Mouse (Mus musculus): ENCODE measurements around the gene Wee2.
A peak's percentile ranks its signal among the peaks of the same experiment; 100 is the strongest.

Gene Wee2

GRCm38 (mm10) chr6:40438936-40439335 is at the start of gene Wee2:
TSS of gene Wee2 (plus strand) at chr6:40439088.
- DNase-seq (ENCODE audit: low spot score) = no peak

DNA sequence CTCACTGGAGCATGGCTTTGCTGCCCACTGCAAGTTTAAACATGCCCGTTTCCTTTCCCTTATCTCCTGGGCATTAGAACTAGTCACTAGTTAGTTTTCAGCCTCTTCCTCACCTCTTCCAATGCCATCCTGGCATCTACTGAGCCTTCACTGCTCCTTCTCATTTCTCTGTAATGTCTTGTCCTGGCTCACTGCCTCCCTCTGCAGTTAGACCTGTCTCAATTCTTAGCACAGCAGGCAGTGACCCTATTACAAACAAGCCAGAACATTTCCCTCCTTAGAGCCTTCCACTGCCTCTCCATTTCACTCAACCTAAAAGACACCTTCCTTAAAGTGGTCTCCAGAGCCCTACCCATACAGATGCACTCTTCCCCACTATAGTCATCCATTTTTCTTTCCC is 47.9 kb upstream of the Wee2 start:
- DNase-seq (ENCODE audit: low spot score) = no peak

DNA sequence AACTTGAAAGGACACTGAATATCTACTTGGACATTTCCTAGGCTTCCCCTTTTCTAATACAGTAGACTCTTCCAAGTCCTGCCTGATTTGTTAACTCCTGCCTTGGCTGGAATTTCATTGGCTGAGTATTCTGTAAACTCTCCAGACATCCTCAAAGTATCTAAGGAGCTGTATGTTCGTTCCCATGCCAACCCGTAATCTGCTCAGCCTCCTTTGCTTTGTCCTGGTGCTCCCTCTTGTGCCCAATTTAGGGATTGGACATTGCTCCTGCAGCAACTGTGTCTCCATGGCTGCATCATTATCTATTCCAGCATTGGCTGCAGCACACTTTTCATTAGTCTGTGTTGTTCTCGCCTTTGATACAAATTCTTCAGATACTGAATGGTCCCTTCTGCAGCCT is 45.7 kb upstream of the Wee2 start:
- DNase-seq (ENCODE audit: low spot score) = peak; percentile 22

- DNase-seq (ENCODE audit: low spot score) = no peak
These were observed 36.9 kb upstream of the Wee2 start for GRCm38 (mm10) chr6:40402031-40402430.

DNA sequence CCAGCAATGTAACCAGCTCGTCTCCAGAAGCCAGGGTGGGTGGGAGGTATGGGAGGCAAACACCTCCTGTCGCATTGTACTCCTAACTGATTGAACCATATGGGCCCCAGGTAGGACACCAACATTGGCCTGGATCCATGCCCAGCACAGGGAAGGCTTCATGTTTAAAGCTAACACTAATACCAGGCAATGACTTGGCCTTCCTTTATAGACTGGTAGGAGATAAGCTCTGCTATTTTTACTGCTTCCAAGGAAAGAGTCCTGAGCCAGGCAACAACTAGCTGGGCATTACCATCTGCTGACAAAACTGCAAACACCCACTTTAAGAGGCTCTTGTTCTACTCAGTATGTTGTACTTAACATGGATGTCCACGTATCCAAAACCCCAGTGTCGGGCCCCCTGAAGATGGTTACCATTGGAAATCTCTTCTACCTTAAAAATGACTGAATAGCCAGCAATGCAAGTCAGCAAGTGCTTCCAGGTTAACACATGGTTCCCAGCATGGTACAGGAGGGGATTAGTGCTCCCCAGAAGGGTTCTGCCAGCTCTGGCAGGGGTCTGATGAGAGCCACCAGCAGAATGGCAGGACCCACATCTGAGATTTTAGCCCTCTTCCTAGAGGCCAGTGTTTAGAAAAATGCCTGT is 35.1 kb upstream of the Wee2 start:
- DNase-seq (ENCODE audit: low spot score) = no peak

- DNase-seq (ENCODE audit: low spot score) = no peak
These were observed 27.8 kb upstream of the Wee2 start for GRCm38 (mm10) chr6:40411085-40411484.

DNA sequence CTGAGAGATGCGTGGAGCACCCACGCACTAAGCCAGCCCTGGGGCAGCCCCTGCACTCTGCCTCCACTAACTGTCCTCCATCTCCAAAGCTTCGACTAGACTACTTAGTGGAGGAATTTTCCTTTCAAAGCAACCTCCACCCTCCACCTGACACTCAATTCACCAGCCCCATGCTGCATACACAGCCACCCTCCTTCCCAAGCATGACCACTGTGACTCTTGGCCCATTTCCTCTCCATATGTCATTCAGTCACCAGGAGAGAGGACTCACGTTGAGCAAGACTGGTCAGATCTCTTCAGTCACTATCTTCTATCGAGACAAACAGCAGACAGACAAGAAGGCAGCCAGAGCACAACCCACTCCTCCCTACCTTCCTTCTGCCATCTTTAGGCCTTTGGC is 25.8 kb upstream of the Wee2 start:
- DNase-seq (ENCODE audit: low spot score) = no peak

GRCm38 (mm10) chr6:40413565-40413964 is 25.3 kb upstream of the Wee2 start:
- no peak for DNase-seq (ENCODE audit: low spot score)

DNA sequence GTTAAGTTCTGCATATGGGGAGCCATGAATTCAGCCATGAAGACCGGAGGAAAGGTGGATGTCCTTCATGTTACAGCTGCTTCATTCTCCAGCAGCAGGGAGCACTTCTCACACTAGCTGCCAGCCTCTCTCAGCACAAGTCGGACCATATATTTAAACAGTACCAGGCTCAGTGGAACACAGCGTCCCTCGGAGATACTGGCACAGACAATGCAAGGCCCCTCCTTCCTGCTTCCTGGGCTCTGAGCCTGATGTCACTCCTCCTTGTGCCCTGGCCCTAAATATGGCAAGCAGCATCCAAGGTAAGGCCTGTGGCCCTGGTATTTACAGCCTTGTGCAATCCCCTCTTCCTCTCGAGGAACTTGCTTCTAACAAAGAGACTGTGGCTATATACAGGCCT is 23.1 kb upstream of the Wee2 start:
- no peak for DNase-seq (ENCODE audit: low spot score)

DNA sequence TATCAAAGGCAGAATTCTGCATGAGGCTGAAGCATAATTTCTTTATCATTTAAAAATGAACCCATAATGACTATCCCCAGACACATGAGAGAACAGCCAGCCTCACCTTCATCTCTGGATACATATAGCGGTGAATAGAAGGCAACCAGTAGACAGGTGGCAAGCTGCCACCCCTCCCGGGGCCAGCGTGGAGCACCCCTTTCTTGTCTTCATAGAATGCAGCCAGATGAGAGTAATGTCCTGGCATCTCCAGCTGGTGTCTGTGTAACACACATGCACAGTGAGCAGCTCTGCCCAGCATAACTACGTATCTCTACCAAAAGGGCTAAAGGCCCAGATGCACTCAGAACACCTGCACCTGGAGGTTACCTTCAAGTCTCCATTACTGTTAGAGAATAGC is 20.5 kb upstream of the Wee2 start:
- no peak for DNase-seq (ENCODE audit: low spot score)

DNA sequence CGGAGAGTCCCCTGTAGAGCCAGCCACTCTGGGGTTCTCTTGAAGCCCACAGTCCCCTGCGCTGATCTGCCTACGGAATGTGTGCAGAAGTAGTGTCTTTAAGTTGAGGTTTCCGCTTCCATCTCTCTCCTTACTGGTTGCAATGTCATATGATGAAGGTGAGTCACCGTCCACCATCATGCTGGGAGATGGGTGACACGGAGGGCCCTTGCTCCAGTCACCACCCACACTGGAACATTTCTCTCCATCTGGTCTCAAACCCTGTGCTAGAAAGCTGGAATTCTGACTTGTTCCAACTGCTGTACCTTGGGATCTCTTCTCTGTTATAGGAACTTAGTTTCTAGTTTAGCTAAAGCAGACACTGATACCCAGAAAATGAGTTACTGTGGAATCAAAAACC is 17.8 kb upstream of the Wee2 start:
- DNase-seq (ENCODE audit: low spot score) = no peak

DNA sequence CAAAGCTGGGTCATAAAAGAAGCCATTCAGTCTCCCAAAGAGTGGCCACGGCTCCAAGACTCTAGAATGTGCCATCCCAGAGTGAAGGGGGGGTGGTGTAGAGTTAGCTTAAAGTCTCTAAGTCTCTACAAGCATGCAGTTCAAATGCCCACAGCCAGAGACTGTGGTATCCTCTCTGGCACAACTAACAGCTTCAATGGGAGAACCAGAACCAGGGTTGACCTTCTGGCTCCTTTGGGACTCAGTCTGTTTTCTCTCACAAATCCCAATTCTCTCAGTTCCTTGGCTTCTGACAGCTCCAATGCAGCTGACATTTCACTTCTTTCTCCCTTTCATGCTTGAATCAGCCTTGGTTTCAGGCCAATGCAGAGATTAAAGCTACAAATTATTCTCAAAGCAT is 15.9 kb upstream of the Wee2 start:
- no peak for DNase-seq (ENCODE audit: low spot score)

GRCm38 (mm10) chr6:40423774-40424173 is 15.1 kb upstream of the Wee2 start:
- no peak for DNase-seq (ENCODE audit: low spot score)

- no peak for DNase-seq (ENCODE audit: low spot score)
These were observed 11.4 kb upstream of the Wee2 start for GRCm38 (mm10) chr6:40427441-40427840.

DNA sequence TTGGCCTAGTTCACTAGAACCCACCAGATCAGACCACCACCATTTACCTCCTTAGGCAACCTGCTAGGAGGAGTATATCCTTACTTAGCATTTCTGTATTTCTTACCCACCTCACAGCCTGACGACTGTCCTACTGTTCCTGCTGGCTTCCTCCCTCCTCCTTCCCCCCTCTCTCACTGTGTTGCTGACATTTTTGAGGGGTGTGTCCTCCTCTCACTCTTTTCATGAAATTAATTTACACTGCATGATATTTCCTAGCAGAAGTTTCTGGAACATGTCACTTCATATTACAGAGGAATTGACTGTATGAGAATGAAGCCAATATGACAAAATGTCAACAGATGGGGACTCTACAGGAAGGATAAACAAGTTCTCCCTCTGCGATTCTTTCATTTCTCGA is 10.2 kb upstream of the Wee2 start:
- DNase-seq (ENCODE audit: low spot score) = no peak

DNA sequence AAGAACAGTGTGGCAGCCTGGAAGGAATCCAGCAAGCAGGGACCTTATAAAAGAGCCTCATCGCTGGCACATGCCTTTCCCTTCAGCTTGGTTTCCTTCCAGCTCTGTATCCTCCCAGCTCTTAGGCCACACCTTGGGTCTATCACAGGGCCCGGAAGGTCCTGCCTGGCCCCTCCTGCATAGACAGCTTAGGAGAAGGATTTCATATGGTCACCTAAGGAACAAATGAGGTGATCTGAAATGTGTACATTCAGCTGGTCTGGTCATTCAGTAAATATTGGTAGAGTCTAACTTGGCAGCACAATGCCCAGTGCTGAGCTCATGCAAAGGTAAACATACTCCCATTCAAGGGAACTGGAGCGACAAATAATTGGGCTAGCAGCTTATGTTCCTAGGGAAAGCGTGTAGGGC is 9.4 kb upstream of the Wee2 start:
- no peak for DNase-seq (ENCODE audit: low spot score)

GRCm38 (mm10) chr6:40430251-40430650 is 8.6 kb upstream of the Wee2 start:
- no peak for DNase-seq (ENCODE audit: low spot score)

- no peak for DNase-seq (ENCODE audit: low spot score)
These were observed 8.0 kb upstream of the Wee2 start for GRCm38 (mm10) chr6:40430878-40431277.

GRCm38 (mm10) chr6:40431356-40431755 is 7.5 kb upstream of the Wee2 start:
- no peak for DNase-seq (ENCODE audit: low spot score)

DNA sequence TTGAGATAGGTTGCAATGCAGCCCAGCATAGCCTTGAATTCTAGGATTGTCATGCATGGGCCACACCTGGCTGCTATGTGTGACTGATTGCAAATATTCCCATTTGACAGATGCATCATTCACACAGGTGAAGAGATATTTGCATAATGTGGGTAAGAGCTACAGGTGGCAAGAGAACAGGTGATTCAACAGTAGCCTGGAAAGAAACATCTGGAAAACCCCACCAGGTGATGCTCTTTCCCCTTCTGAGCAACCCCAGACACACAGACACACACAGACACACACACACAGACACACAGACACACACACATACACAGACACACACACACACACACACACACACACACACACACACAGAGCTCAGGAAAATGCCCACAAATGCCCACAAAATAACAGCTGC is 7.1 kb upstream of the Wee2 start:
- DNase-seq (ENCODE audit: low spot score) = no peak

GRCm38 (mm10) chr6:40432346-40433275 is 6.3 kb upstream of the Wee2 start:
- DNase-seq (ENCODE audit: low spot score) = no peak

DNA sequence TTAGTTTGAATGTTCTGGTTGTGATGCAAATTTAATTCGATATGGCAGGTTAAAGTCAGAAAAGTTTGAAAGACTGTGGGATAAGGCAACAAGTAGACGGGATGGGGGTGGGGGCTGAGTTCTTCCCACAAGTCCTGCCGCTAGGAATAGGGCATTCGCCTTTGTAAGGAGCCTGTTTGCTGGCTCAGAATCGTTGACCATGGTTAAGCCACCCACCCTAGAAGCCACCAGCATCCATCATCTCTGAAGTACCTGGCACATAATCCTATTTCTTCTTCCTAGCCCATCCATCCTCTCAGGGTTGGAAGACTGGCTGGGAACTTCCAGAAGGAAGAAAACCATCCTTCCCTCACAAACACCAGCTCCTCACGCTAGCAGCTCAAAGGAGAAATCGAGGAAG is 4.2 kb upstream of the Wee2 start:
- no peak for DNase-seq (ENCODE audit: low spot score)
